Mouse (Mus musculus): ENCODE measurements around the gene Rreb1. TPM values are rescaled to one million over a fixed set of nuclear protein-coding genes. Genes with fewer than 3 reads are reported as not detected.

Rreb1 gene
- total and polyA plus RNA-seq, 3 experiments = 8.1 to 34.0 TPM; not detected in 1

DNA sequence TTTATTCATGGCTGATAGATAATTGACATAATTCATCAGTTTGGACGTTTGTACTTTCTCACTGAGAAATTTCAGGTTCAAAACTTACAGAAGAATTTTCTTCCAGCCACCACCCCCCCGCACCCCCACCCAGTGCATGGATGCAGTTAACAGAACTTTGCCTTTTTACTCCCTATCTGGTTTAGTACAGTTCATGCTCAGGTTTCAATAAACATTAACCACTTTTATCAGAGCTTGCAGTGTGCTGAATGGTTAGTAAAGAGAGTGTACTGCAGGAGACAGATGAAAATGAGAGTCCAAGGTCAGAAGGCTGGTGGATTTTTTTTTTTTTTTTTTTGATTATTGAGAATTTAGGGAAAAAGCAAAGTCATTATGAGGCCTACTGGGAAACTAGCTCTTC, 78.3 kb downstream of the Rreb1 start (continued):
- TF ChIP-seq ZKSCAN1 (IDR thresholded peaks at IDR 0.05; ENCODE audit: low read depth, low read length) (no peak), NELFE (IDR thresholded peaks at IDR 0.05; ENCODE audit: low read depth, low read length) (0 out of 2 replicates have a peak, but pooled peaks have one; percentile 33), KAT2A (conservative IDR thresholded peaks at IDR 0.05; ENCODE audit: low read depth, low read length) (no peak), HCFC1 (IDR thresholded peaks at IDR 0.05; ENCODE audit: low read depth, low read length) (no peak; the same call in 1 of the 2 replicates), USF1 (IDR thresholded peaks at IDR 0.05; ENCODE audit: low read depth, low read length) (no peak), NRF1 (IDR thresholded peaks at IDR 0.05; ENCODE audit: insufficient read depth, low read depth, low read length, poor library complexity, severe bottlenecking) (no peak), MYB (IDR thresholded peaks at IDR 0.05; ENCODE audit: low read depth, low read length) (peak; percentile 78), MXI1 (IDR thresholded peaks at IDR 0.05; ENCODE audit: low read depth, low read length) (no peak), RAD21 (IDR thresholded peaks at IDR 0.05; ENCODE audit: low read depth, low read length) (no peak), MAZ (IDR thresholded peaks at IDR 0.05; ENCODE audit: low read depth, low read length) (0 out of 2 replicates have a peak, but pooled peaks have one; percentile 73)

- peak; percentile 93 for DNase-seq (ENCODE audit: low read depth, low spot score)
- peaks cover 35 to 44% of the 10 kb centered on the region in 2 experiments for H3K4me1 ChIP-seq (ENCODE audit: control insufficient read depth in 1 of 2, insufficient read depth in 2 of 2, low read length in 2 of 2)
- no peaks in the 10 kb centered on the region for H3K27me3 ChIP-seq (ENCODE audit: control insufficient read depth in 1 of 2, insufficient read depth in 2 of 2, low read length in 2 of 2)
- peak overlapping the region; percentile 97 for H3K9ac ChIP-seq (ENCODE audit: control insufficient read depth, low read depth, low read length, poor library complexity, severe bottlenecking)
- peaks cover 0 to 55% of the 10 kb centered on the region in 2 experiments; a peak in 2 of 4 replicates for H3K36me3 ChIP-seq (ENCODE audit: control insufficient read depth in 1 of 2, insufficient read depth in 2 of 2, low read length in 2 of 2)
- peak overlapping the region; percentile 100 for H3K27ac ChIP-seq (ENCODE audit: control insufficient read depth, low read depth, low read length)
- no peaks in the 10 kb centered on the region for H3K9me3 ChIP-seq (replicated peaks; ENCODE audit: insufficient read depth, low read length)
- peaks cover 36% of the 10 kb centered on the region for H3K79me2 ChIP-seq (ENCODE audit: control insufficient read depth, insufficient read depth, low read length, poor library complexity)
- H3K4me3 ChIP-seq (ENCODE audit: control insufficient read depth in 1 of 2, insufficient read depth in 1 of 2, low read depth in 2 of 2, low read length in 2 of 2) = peak overlapping the region; percentile 56 to 78
- TF ChIP-seq HCFC1 (IDR thresholded peaks at IDR 0.05; ENCODE audit: low read depth, low read length) (peak; percentile 52; the same call in 1 of the 2 replicates), MAFK (IDR thresholded peaks at IDR 0.05; ENCODE audit: borderline replicate concordance, low read depth, low read length) (no peak), SIN3A (IDR thresholded peaks at IDR 0.05; ENCODE audit: low read length) (peak; percentile 37; the same call in 1 of the 2 replicates), SMC3 (IDR thresholded peaks at IDR 0.05; ENCODE audit: low read depth, low read length) (no peak), TCF12 (IDR thresholded peaks at IDR 0.05; ENCODE audit: low read depth, low read length) (peak; percentile 40; the same call in 1 of the 2 replicates), POLR2AphosphoS2 (IDR thresholded peaks at IDR 0.05; ENCODE audit: low read length) (peak; percentile 76; the same call in 1 of the 2 replicates), CHD1 (IDR thresholded peaks at IDR 0.05; ENCODE audit: low read depth, low read length) (no peak), ZMIZ1 (IDR thresholded peaks at IDR 0.05; ENCODE audit: low read depth, low read length) (peak; percentile 56; the same call in 1 of the 2 replicates), CHD2 (IDR thresholded peaks at IDR 0.05; ENCODE audit: low read length) (peak; percentile 26; the same call in 1 of the 2 replicates), NELFE (IDR thresholded peaks at IDR 0.05; ENCODE audit: low read depth, low read length) (peak; percentile 63; the same call in 1 of the 2 replicates), POLR2A (IDR thresholded peaks at IDR 0.05; ENCODE audit: control insufficient read depth in 1 of 2, insufficient read depth in 1 of 2, low read depth in 1 of 2, low read length in 2 of 2, poor library complexity in 1 of 2) (peak; percentile 24 to 75; a peak in 2 of 4 replicates), KAT2A (conservative IDR thresholded peaks at IDR 0.05; ENCODE audit: low read depth, low read length) (no peak), MAZ (IDR thresholded peaks at IDR 0.05; ENCODE audit: low read depth, low read length) (no peak; the same call in 1 of the 2 replicates), TBP (IDR thresholded peaks at IDR 0.05; ENCODE audit: low read depth, low read length) (peak; percentile 80), JUND (IDR thresholded peaks at IDR 0.05; ENCODE audit: low read depth, low read length) (no peak), MEF2A (IDR thresholded peaks at IDR 0.05; ENCODE audit: extremely low read depth, insufficient replicate concordance, low read depth, low read length, poor library complexity, severe bottlenecking) (no peak)
Measured at GRCm38 (mm10) chr13:37857284-37858065, 79.3 kb downstream of the Rreb1 start.
